Mouse (Mus musculus) spleen, embryonic (tissue): Measurements from ENCODE around the gene Ecsit.

Experiments used
- CTCF ChIA-PET: fragments of 350-600 bp; sonication (Branson Sonifier 250); formaldehyde crosslinking; loops from one replicate; lab custom pipeline; 2022; lab: Charles Lee

Ecsit gene

GRCm38 (mm10) chr9:22054411-22055076, 30.7 kb downstream of the Ecsit start:
- CTCF ChIA-PET: interaction anchor here (0.6 kb wide), 1 partner anchor 74 kb away, joined by 4 read pairs; no protein-coding TSS in a partner anchor

- CTCF ChIA-PET: no interaction called here
These were observed 31.6 kb downstream of the Ecsit start for GRCm38 (mm10) chr9:22053657-22054056.

GRCm38 (mm10) chr9:22051958-22052254, 33.3 kb downstream of the Ecsit start, which contains the start of gene Elavl3:
Gene Elavl3 (minus strand): TSS chr9:22052023.
- CTCF ChIA-PET: no interaction called here

- CTCF ChIA-PET: no interaction called here
These were observed 33.9 kb downstream of the Ecsit start for GRCm38 (mm10) chr9:22051161-22051957.

GRCm38 (mm10) chr9:22050351-22050889, 34.8 kb downstream of the Ecsit start:
- CTCF ChIA-PET: no interaction called here

GRCm38 (mm10) chr9:22049721-22050270, 35.4 kb downstream of the Ecsit start:
- CTCF ChIA-PET: no interaction called here

GRCm38 (mm10) chr9:22049315-22049714, 35.9 kb downstream of the Ecsit start:
- CTCF ChIA-PET: no interaction called here

GRCm38 (mm10) chr9:22047329-22047728, 37.9 kb downstream of the Ecsit start:
- CTCF ChIA-PET: no interaction called here

GRCm38 (mm10) chr9:22041832-22042231, 43.4 kb downstream of the Ecsit start:
- CTCF ChIA-PET: no interaction called here

GRCm38 (mm10) chr9:22037826-22038225, 47.4 kb downstream of the Ecsit start:
- CTCF ChIA-PET: no interaction called here

- CTCF ChIA-PET: no interaction called here
These were observed 49.8 kb downstream of the Ecsit start for GRCm38 (mm10) chr9:22035300-22036044.

- CTCF ChIA-PET: no interaction called here
These were observed 54.9 kb downstream of the Ecsit start for GRCm38 (mm10) chr9:22030386-22030785.

- CTCF ChIA-PET: no interaction called here
These were observed 56.8 kb downstream of the Ecsit start for GRCm38 (mm10) chr9:22028467-22028866.

GRCm38 (mm10) chr9:22024592-22024991, 60.6 kb downstream of the Ecsit start:
- CTCF ChIA-PET: interaction anchor here (0.5 kb wide), 1 partner anchor 24 kb away, joined by 8 read pairs; no protein-coding TSS in a partner anchor
